Mouse (Mus musculus) macrophage (primary cell): ENCODE measurements around the gene Heg1. TPM values are rescaled to one million over a fixed set of nuclear protein-coding genes. Genes with fewer than 3 reads are reported as not detected.

Source experiments
- H3K27ac ChIP-seq: fragments of 350-480 bp; formaldehyde crosslinking; 2 replicates; pipeline ENCODE4 v1.9.0; 2021
- H3K36me3 ChIP-seq: fragments of 350-480 bp; formaldehyde crosslinking; 2 replicates; pipeline ENCODE4 v1.9.0; 2021; ENCODE audit errors: inconsistent target
- H3K4me3 ChIP-seq: fragments of 350-480 bp; formaldehyde crosslinking; 2 replicates; pipeline ENCODE4 v1.9.0; 2021; ENCODE audit errors: inconsistent target
- H3K79me2 ChIP-seq: fragments of 350-480 bp; formaldehyde crosslinking; 2 replicates; pipeline ENCODE4 v1.9.0; 2021; ENCODE audit errors: inconsistent target
- WGBS: methylation state at CpG from one replicate; pipeline ENCODE4 v1.1.7; 2026; ENCODE audit warnings: inconsistent platforms; ENCODE audit not compliant: missing documents; 5-methylcytosine and 5-hydroxymethylcytosine counted together
- polyA plus RNA-seq: library from polyadenylated mRNA; stranded (reverse); fragments of 250-400 nt; gene quantifications from 3 replicates; pipeline ENCODE4 v1.2.4, GENCODE M21; 2018; ENCODE audit warnings: inconsistent platforms

Gene Heg1
- polyA plus RNA-seq, 1 experiment from 2014 or later, result 0.57 TPM

GRCm38 (mm10) chr16:33755293-33755692 is 71.1 kb downstream of the Heg1 start:
- Histone ChIP-seq H3K27ac (peak overlapping the region; percentile 82), H3K4me3 (peak overlapping the region; percentile 15; the same call in 1 of the 2 replicates)
- WGBS, result 41% methylated on average over 8 of the region's 8 CpGs

GRCm38 (mm10) chr16:33755961-33756360 is 71.8 kb downstream of the Heg1 start:
- peak overlapping the region; percentile 15; the same call in 1 of the 2 replicates for H3K4me3 ChIP-seq
- peak overlapping the region; percentile 82 for H3K27ac ChIP-seq
- no peaks in the 10 kb centered on the region for H3K36me3 ChIP-seq

More at GRCm38 (mm10) chr16:33755293-33755692, 71.1 kb downstream of the Heg1 start:
- H3K36me3 ChIP-seq, result no peaks in the 10 kb centered on the region
- no peaks in the 10 kb centered on the region for H3K79me2 ChIP-seq

GRCm38 (mm10) chr16:33756396-33756795 is 72.2 kb downstream of the Heg1 start:
- Histone ChIP-seq H3K4me3 (peak overlapping the region; percentile 15; the same call in 1 of the 2 replicates), H3K27ac (peak overlapping the region; percentile 82)
- 2% methylated on average over 6 of the region's 6 CpGs for WGBS

More at GRCm38 (mm10) chr16:33755961-33756360, 71.8 kb downstream of the Heg1 start:
- no peaks in the 10 kb centered on the region for H3K79me2 ChIP-seq
- WGBS, result 2% methylated on average over 16 of the region's 16 CpGs

GRCm38 (mm10) chr16:33759207-33759606 is 75.0 kb downstream of the Heg1 start:
- no peak overlapping the region for H3K27ac ChIP-seq
- 86% methylated on average over 3 of the region's 7 CpGs for WGBS
- no peaks in the 10 kb centered on the region for H3K36me3 ChIP-seq
- no peaks in the 10 kb centered on the region for H3K79me2 ChIP-seq
- H3K4me3 ChIP-seq, result no peak overlapping the region

More at GRCm38 (mm10) chr16:33756396-33756795, 72.2 kb downstream of the Heg1 start:
- Histone ChIP-seq H3K36me3 (no peaks in the 10 kb centered on the region), H3K79me2 (no peaks in the 10 kb centered on the region)

GRCm38 (mm10) chr16:33760542-33760941 is 76.4 kb downstream of the Heg1 start:
- no peaks in the 10 kb centered on the region for H3K79me2 ChIP-seq
- no peaks in the 10 kb centered on the region for H3K36me3 ChIP-seq
- WGBS, result 94% methylated on average over 5 of the region's 5 CpGs
- H3K27ac ChIP-seq, result no peak overlapping the region
- H3K4me3 ChIP-seq, result no peak overlapping the region

GRCm38 (mm10) chr16:33760996-33761395 is 76.8 kb downstream of the Heg1 start:
- H3K4me3 ChIP-seq, result no peak overlapping the region
- no peaks in the 10 kb centered on the region for H3K36me3 ChIP-seq
- WGBS, result 95% methylated on average over 11 of the region's 11 CpGs
- H3K27ac ChIP-seq, result no peak overlapping the region
- H3K79me2 ChIP-seq, result no peaks in the 10 kb centered on the region

- Histone ChIP-seq H3K4me3 (no peak overlapping the region), H3K79me2 (no peaks in the 10 kb centered on the region), H3K36me3 (no peaks in the 10 kb centered on the region), H3K27ac (no peak overlapping the region)
- WGBS, result 97% methylated on average over 12 of the region's 12 CpGs
Measured at GRCm38 (mm10) chr16:33764501-33765193, 80.5 kb downstream of the Heg1 start.

- no peak overlapping the region for H3K4me3 ChIP-seq
- WGBS, result 93% methylated on average over 2 of the region's 2 CpGs
- no peaks in the 10 kb centered on the region for H3K79me2 ChIP-seq
- H3K36me3 ChIP-seq, result no peaks in the 10 kb centered on the region
- no peak overlapping the region for H3K27ac ChIP-seq
Measured at GRCm38 (mm10) chr16:33765477-33765876, 81.3 kb downstream of the Heg1 start.

GRCm38 (mm10) chr16:33766309-33766708 is 82.1 kb downstream of the Heg1 start:
- H3K4me3 ChIP-seq, result no peak overlapping the region
- WGBS, result 93% methylated on average over 9 of the region's 12 CpGs
- H3K27ac ChIP-seq, result no peak overlapping the region
- H3K36me3 ChIP-seq, result no peaks in the 10 kb centered on the region
- no peaks in the 10 kb centered on the region for H3K79me2 ChIP-seq

GRCm38 (mm10) chr16:33766757-33767156 is 82.6 kb downstream of the Heg1 start:
- Histone ChIP-seq H3K79me2 (no peaks in the 10 kb centered on the region), H3K4me3 (no peak overlapping the region), H3K27ac (no peak overlapping the region), H3K36me3 (no peaks in the 10 kb centered on the region)
- 95% methylated on average over 15 of the region's 15 CpGs for WGBS

- WGBS, result 100% methylated on average over 3 of the region's 3 CpGs
- H3K79me2 ChIP-seq, result no peaks in the 10 kb centered on the region
- H3K4me3 ChIP-seq, result no peak overlapping the region
- no peaks in the 10 kb centered on the region for H3K36me3 ChIP-seq
- no peak overlapping the region for H3K27ac ChIP-seq
Measured at GRCm38 (mm10) chr16:33768491-33769278, 84.5 kb downstream of the Heg1 start.

GRCm38 (mm10) chr16:33769848-33770247 is 85.7 kb downstream of the Heg1 start:
- Histone ChIP-seq H3K27ac (no peak overlapping the region), H3K4me3 (no peak overlapping the region), H3K36me3 (no peaks in the 10 kb centered on the region), H3K79me2 (no peaks in the 10 kb centered on the region)
- WGBS, result under 1% methylated on average over 7 of the region's 7 CpGs

- 92% methylated on average over 4 of the region's 4 CpGs for WGBS
- no peaks in the 10 kb centered on the region for H3K36me3 ChIP-seq
- no peak overlapping the region for H3K4me3 ChIP-seq
- H3K79me2 ChIP-seq, result no peaks in the 10 kb centered on the region
- no peak overlapping the region for H3K27ac ChIP-seq
Measured at GRCm38 (mm10) chr16:33770778-33771454, 86.7 kb downstream of the Heg1 start.

- H3K79me2 ChIP-seq, result no peaks in the 10 kb centered on the region
- H3K4me3 ChIP-seq, result no peak overlapping the region
- H3K36me3 ChIP-seq, result no peaks in the 10 kb centered on the region
- 91% methylated on average over 5 of the region's 5 CpGs for WGBS
- no peak overlapping the region for H3K27ac ChIP-seq
Measured at GRCm38 (mm10) chr16:33772809-33773208, 88.6 kb downstream of the Heg1 start.
